Comparison of ENCODE assay signal across 9 mouse cellular contexts in genomic region chr14:55193876-55194635, GRCm38 (mm10). TPM values are rescaled to one million over a fixed set of nuclear protein-coding genes. Genes with fewer than 3 reads are reported as not detected.
DNase-seq lines count a peak whose midpoint lies in the region; ATAC-seq lines count a peak whose summit lies in the region.
"Had no signal": no experiment of that assay in that cellular context is flagged by ENCODE, and none has a peak within 500 bp of the region (broad histone marks: within the 10 kb centered on the region; RNA-seq: fewer than 3 reads in every experiment).

No protein-coding gene starts in this region.

- peak; percentile 14 for DNase-seq in gastrocnemius, postnatal 25 days
- no peak for DNase-seq in gastrocnemius, adult 8-10 months (ENCODE audit: low spot score in 2 of 2)
- peak; percentile 35 to 63 for DNase-seq in CD8-positive naive resting alpha-beta T cell, adult 2 months (ENCODE audit: low read depth in 2 of 2, low spot score in 2 of 2)
- peak; percentile 44 for DNase-seq in thymus, postnatal 14 days
- DNase-seq in cerebellum, adult 11-12 months, result no peak
- no peak for DNase-seq in left cerebral cortex, adult 8-10 months (ENCODE audit: low spot score in 2 of 2)

- ATAC-seq in inflammation-experienced regulatory T-cells, adult 6 months, result peak; percentile 68
- peak; percentile 63 for ATAC-seq in megakaryocyte progenitor cell, adult 5-6 weeks (replicated peaks; ENCODE audit: poor library complexity)

RNA-seq across cellular contexts. Expression of gene Dhrs2, which starts 27.8 kb away (rescaled TPM):
- not detected for total RNA-seq in gastrocnemius, postnatal 25 days (2021)
- total RNA-seq in gastrocnemius, adult 8-10 months (2022), result not detected
- polyA plus RNA-seq in inflammation-experienced regulatory T-cells, adult 6 months (2017; shearing (Covaris generic)), result not detected
- total RNA-seq in megakaryocyte progenitor cell, adult 5-6 weeks (2015), result not detected in 2 replicates
- not detected in 2 replicates for total RNA-seq in megakaryocyte progenitor cell, adult 5-6 weeks (2017)
- not detected for total RNA-seq in left cerebral cortex, adult 8-10 months (2022)
- polyA plus RNA-seq: heart, embryonic 13.5 days had no signal

Comparison
In these comparisons a context has a peak if more than half of its experiments do, and no peak if none do; other contexts are left out.
1. DNase-seq: peak in gastrocnemius, postnatal 25 days (single experiment), CD8-positive naive resting alpha-beta T cell, adult 2 months (2 of 2) and thymus, postnatal 14 days (single experiment); none in gastrocnemius, adult 8-10 months (0 of 2), cerebellum, adult 11-12 months (single experiment) and left cerebral cortex, adult 8-10 months (0 of 2).